Mouse (Mus musculus) cerebral cortex, adult 2 months (tissue): Measurements from ENCODE around the gene Snx27.

Experiments used
- WGBS: fragments of 180-500 bp; shearing (Covaris S2); methylation state at CpG from one replicate; pipeline ENCODE4 v1.1.7; 2018; 5-methylcytosine and 5-hydroxymethylcytosine counted together

Snx27 gene

DNA sequence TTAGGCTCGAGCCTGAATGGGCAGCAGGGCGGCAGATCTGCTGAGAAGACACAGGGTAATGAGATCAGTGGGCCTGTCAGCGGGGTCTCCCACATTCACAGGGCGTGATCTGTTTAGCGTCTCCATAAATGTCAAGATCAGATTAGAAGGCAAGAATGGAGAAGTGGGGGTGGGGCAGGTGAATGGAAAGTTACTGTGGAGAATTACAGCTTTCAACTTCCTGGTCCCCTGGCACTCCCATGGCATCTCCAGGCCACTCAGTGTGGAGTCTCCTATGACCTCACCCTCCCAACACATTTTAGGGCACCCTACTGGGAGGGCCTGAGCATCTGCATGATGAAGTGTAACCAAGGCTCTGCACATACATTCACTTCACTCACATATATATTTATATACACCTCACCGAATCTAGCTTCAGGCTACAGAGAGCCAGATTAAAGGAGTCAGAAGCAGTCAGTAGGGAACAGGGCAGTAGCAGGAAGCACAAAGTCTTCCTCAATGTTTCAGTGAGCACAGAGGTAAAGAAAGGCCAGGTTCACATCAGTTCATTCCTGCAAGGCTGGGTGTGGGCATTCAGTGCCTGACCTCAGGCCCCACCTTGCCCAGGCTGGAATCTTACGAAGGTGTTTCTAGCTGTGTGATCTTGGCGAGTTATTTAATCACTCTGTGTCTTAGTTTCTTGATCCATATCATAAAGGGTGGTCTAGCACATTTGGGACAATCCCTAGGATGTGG lies 106.0 kb downstream of the Snx27 start:
- 70% methylated on average over 8 of the region's 8 CpGs for WGBS

DNA sequence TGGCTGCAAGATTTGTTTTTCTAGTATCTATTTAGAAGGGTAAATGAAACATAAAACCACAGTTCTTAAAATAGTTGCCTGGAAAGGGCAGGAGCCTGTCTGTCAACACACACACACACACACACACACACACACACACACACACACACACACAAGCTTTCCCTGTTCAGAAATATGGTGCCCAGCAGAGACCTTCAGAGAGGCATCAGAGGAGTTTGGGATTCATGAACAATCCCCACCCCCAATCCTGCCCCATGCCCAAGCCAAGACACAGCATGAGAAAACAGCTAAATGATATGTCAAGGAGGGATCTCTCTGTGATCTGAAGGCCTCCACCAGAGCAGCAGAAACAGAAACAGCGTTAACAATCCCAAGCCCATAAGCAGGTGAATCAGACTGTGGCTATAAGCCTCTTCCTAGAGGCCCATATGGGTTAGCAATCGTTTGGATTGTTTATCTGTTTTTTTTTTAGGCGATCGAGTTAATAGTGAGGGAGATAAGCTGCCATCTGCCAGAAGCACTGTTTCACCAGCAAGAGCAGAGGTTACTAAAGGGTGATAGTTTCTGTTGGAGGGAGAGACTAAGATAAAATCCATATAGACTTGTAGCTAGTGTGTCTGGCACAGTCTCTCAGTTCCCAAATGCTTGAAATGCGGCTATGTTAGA lies 108.8 kb downstream of the Snx27 start:
- 64% methylated on average over 5 of the region's 5 CpGs for WGBS

DNA sequence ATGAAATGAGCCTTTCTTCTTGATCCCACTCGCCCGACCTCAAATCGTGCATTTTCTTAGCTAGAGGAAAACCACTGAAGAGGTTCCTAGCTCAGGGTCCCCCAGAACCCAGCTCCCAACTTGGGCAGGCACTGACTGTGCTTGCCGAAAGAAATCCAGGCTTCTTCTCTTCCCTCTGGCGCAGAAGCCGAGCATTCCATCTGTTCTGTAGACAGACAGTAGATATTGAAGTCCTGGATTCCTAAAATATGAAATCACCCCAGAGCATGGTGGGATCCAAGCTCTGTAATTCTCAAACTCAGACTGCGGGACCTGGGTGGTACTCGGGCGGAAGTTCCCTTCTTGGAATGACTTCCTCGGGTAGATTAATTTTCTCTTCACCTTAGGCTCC lies 109.4 kb downstream of the Snx27 start:
- 32% methylated on average over 10 of the region's 10 CpGs for WGBS

DNA sequence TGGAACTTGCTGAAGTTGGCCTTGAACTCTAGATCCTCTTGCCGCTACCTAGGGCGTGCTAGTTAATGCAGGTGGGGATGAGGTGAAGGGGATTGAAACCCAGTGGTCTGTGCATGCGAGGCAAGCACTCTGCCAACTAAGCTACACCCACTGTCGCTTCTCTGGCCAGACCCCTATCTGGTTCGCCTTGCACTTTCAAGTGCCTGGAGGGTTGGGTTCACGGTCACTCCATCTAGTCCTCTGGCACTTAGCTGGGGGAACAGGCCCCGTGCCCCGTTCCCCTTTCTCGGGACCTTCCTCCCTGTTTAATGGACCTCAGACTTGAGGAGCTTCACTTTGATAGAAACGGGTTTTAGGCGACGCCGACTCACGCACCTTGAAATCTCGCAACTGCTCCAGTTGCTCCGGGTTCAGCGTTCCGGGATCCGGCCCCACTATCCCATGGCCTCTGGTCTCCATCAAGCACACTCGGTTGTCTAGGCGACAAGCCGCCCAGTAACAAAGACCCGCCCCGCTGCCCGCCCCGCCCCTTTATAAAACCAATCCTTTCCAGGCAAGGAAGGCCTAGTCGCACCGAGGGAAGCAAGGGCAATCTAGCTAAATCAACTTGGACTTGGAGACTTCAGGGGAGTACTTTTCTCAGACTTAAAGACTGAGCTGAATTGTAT lies 109.9 kb downstream of the Snx27 start:
- 20% methylated on average over 28 of the region's 28 CpGs for WGBS

DNA sequence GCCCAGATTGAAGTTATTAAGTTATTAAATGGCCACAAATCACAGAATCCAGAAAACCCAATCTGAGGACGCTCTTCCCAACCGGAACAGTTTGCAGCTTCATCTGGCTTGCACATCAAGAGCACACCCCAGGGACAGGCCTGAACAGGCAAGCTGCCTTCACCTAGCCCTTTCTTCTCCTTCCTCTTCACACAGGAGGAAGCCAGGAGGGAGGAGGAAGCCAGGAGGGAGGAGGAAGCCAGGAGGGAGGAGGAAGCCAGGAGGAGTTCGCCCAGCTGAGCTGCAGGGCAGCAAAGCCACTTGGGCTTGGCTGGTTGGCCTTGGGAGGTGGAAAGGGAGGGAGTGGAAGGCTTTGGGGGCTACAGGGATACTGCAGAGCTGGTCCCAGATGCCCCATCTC lies 113.6 kb downstream of the Snx27 start:
- 74% methylated on average over 3 of the region's 3 CpGs for WGBS

DNA sequence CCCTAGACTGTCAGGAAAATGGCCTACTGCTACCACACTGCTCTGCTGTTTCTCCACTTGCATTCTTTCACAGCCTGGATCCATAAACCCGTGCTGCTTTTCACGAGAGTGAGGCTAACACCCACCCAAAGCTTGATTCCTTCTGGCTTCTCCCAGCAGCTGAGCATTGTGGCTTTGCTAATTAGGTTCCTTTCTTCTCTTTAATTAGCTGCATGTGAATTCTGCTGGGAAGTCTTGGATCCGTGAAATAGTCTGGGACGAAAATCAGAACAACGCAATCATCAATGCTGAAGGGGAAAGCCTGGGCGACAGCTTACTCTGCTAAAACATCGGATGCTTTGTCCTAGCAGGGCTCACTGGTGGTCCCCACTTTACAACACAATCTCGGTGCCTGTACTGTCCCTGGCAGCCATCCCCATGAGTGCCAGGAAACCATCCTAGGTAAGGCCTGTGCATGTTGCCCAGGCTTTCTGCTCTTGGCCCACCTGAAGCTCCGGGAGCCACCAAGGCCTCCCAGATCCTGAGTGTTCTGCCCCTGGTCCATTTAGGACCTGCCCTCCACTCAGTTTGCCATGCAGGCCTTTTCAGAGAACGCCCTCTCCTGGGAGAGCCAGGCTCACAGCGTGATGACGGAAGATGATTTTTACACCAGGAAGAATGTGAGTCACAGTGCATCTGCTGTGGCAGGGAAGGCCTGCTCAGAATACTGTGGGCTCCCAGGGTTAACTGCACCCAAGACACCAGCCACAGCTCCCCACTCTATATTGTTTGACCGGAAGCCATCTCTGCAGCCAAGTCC lies 116.7 kb downstream of the Snx27 start:
- 32% methylated on average over 13 of the region's 13 CpGs for WGBS

DNA sequence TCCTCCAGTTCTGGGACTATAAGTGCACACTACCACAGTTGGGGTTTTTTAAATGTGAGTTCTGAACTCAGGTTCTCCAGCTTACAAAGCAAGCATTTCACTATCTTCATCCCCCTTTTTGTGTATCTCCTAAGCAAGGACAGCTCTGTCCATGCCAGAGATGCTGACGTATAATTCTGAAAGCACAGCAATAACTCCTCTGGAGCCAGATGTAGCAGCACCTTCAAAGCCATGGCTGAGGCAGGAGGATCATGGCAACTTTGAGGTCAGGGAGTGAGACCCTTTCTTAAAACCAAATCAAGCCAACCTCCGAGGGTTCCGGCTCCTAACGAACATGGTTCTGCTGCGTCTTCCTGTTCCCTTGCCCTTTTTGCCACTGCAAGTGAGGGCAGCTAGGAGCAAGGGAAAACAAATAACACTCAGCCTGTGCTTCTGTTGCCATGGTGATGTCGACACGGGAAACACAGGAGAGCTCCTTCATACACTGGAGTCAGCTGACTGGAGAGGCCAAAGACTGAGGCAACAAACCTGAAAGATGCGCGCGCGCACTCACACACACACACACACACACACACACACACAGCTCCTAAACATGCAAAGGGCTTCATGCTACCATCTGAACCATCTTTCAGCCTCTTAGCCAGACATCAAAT lies 118.5 kb downstream of the Snx27 start:
- WGBS: 46% methylated on average over 11 of the region's 11 CpGs

DNA sequence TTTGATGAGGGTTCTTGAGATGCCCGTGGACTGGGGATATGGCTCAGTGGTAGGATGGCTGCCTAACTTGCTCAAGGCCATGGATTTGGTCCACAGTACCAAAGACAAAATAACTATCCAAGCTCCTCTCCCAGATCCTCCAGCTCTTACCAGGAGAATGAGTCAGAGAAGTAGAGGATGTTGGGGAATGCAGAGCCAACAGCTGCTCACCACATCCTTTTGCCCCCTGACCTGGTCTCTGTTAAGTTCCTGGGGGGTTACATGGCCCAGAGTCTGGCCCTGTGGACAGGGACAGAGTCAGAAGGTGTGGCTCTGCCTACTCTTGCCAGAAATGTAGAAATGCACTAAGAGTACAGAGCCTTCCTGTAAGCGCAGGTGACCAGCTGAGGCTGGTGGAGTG lies 122.7 kb downstream of the Snx27 start:
- WGBS: 79% methylated on average over 2 of the region's 2 CpGs

DNA sequence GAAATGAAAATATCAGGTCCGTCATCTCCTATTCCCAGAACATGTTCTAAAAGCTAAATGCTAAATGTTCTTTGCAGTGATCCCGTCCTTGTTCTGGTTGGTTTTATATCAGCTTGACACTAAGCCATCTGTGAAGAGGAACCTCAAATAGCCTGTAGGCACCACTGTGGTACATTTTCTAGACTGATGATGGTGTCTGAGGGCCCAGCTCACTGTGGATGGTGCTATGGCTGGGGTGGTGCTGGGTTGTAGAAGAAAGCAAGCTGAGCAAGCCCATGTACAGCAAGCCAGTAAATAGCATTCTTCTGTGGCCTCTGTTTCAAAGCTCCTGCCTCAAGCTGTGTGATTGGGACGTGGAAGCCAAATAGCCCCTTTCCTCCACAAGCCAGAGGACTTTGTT lies 125.5 kb downstream of the Snx27 start:
- WGBS: 59% methylated on average over 3 of the region's 3 CpGs

DNA sequence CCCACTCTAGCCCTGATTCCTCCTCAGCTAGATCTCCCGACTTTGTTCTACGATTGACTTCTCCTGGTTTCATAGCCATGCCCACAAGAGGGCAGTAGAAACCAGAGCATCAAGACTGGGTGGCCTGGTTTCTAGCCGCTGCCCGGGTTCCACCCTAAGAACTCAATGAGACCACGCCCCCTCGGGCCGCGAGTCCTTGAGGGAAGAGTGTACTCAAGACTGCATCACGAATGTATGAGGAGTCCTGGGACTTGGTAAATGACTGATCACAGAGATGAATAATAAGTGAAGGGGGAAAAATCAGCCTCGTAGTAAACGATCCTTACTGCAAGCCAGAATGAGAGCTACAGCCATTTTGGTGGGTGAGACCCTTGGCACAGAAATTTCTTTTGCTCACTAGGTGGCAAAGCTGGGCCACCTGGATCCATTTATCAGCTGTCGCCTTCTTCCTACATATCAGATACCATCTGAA lies 126.0 kb downstream of the Snx27 start:
- WGBS: 1% methylated on average over 12 of the region's 12 CpGs

DNA sequence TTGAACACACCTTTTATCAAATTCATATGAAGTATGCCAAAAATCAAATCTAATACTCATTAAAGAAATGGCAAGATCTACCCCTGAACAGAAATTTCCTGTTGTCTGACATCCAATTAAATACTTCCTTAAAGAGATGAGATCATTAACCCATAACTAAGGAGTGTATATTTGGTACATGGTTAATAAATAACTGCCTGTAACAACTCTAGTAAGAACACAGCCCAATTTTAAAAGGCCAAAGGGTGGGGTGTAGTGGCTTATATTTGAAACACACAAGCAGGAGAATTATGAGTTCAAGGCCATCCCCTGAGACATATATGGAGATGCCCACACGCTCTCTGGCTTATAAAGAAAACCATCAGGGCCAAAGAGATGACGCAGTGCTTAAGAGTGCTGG lies 133.1 kb downstream of the Snx27 start:
- 94% methylated on average over 2 of the region's 2 CpGs for WGBS
